Mouse (Mus musculus) CH12.LX (cell line): ENCODE measurements at regions not wholly inside any gene's neighbourhood (a gene's known extent, or its start where the extent isn't known, plus 50 kb on each side); places are given as distances from the start of the nearest gene placed in this dataset.

ENCODE experiments used
- DNase-seq: peaks from one replicate; pipeline ENCODE4 v3.0.0-alpha.2; 2013; ENCODE audit errors: extremely low read depth
- H3K27ac ChIP-seq: 2 replicates; pipeline ENCODE4 v1.5.1; 2012; ENCODE audit warnings: low read depth, mild to moderate bottlenecking, control low read depth, moderate library complexity; ENCODE audit not compliant: insufficient read depth
- H3K27me3 ChIP-seq: replicated peaks from 2 replicates; pipeline ENCODE3; 2012; ENCODE audit warnings: inconsistent platforms
- H3K36me3 ChIP-seq, 2 experiments: replicated peaks in 1 of 2; 2 replicates each; pipeline versions ENCODE3 to v1.6.1; 2012; ENCODE audit warnings: inconsistent platforms in 1 of 2, low read length in 1 of 2, mild to moderate bottlenecking in 1 of 2, mixed read lengths in 1 of 2, moderate library complexity in 1 of 2; ENCODE audit not compliant: control insufficient read depth in 1 of 2, insufficient read depth in 1 of 2
- H3K4me1 ChIP-seq, 2 experiments: 2 replicates each; pipeline ENCODE4 v1.6.1; 2012; ENCODE audit warnings: inconsistent platforms in 1 of 2, moderate library complexity in 1 of 2; ENCODE audit not compliant: insufficient read depth in 2 of 2, control insufficient read depth in 1 of 2
- H3K4me2 ChIP-seq: 2 replicates; pipeline ENCODE4 v1.6.1; 2012; ENCODE audit warnings: low read depth, mild to moderate bottlenecking, control low read depth; ENCODE audit not compliant: poor library complexity, insufficient read depth, severe bottlenecking
- H3K4me3 ChIP-seq, 3 experiments: fragments of 150-350 bp in 1 of 3; sonication (generic) in 1 of 3; replicated peaks in 1 of 3; 2 replicates each; pipeline versions ENCODE3 to v1.5.1; 2011 to 2012; ENCODE audit warnings: low read depth in 2 of 3, low read length in 2 of 3, mild to moderate bottlenecking in 2 of 3, moderate library complexity in 2 of 3, control low read depth in 1 of 3, improper control_type of control experiment in 1 of 3, inconsistent platforms in 1 of 3, mixed read lengths in 1 of 3; ENCODE audit not compliant: poor library complexity in 1 of 3
- H3K79me2 ChIP-seq: replicated peaks from 2 replicates; pipeline ENCODE4 v1.6.1; 2012; ENCODE audit warnings: mild to moderate bottlenecking, moderate library complexity; ENCODE audit not compliant: control insufficient read depth, poor library complexity, insufficient read depth, severe bottlenecking; ENCODE audit errors: extremely low read depth
- H3K9ac ChIP-seq: 2 replicates; pipeline ENCODE4 v1.6.1; 2012; ENCODE audit warnings: low read depth, mild to moderate bottlenecking, control low read depth, moderate library complexity; ENCODE audit not compliant: insufficient read depth
- H3K9me3 ChIP-seq: replicated peaks from 2 replicates; pipeline ENCODE3; 2012; ENCODE audit warnings: low read length, inconsistent platforms, mixed read lengths
- CTCF ChIP-seq, 2 experiments: IDR thresholded peaks in 1 of 2; conservative IDR thresholded peaks in 1 of 2; 2 replicates each; pipeline ENCODE4 v1.5.1; 2011 to 2012; ENCODE audit warnings: low read depth in 2 of 2, low read length in 2 of 2, improper control_type of control experiment in 1 of 2, inconsistent platforms in 1 of 2, mild to moderate bottlenecking in 1 of 2, moderate library complexity in 1 of 2
- E2F4 ChIP-seq: IDR thresholded peaks from 2 replicates; pipeline ENCODE4 v1.6.1; 2011; ENCODE audit warnings: low read depth, low read length, improper control_type of control experiment; ENCODE audit not compliant: insufficient replicate concordance
- ELF1 ChIP-seq: IDR thresholded peaks from 2 replicates; pipeline ENCODE4 v1.6.1; 2014; ENCODE audit warnings: low read depth, mild to moderate bottlenecking, inconsistent platforms, low read length, improper control_type of control experiment
- ETS1 ChIP-seq: conservative IDR thresholded peaks from 2 replicates; pipeline ENCODE4 v1.6.1; 2012; ENCODE audit warnings: low read depth, mild to moderate bottlenecking, inconsistent platforms, low read length, improper control_type of control experiment, moderate library complexity
- GABPA ChIP-seq: IDR thresholded peaks from 2 replicates; pipeline ENCODE4 v1.6.1; 2012; ENCODE audit warnings: low read depth, low read length, improper control_type of control experiment, inconsistent platforms; ENCODE audit not compliant: insufficient replicate concordance
- HCFC1 ChIP-seq: IDR thresholded peaks from 2 replicates; pipeline ENCODE4 v1.6.1; 2012; ENCODE audit warnings: low read depth, mild to moderate bottlenecking, inconsistent platforms, low read length, improper control_type of control experiment
- JUN ChIP-seq: IDR thresholded peaks from 2 replicates; pipeline ENCODE4 v1.6.1; 2011; ENCODE audit warnings: low read depth, mild to moderate bottlenecking, low read length, improper control_type of control experiment, moderate library complexity; ENCODE audit not compliant: insufficient read depth
- JUND ChIP-seq: conservative IDR thresholded peaks from 2 replicates; pipeline ENCODE4 v1.6.1; 2011; ENCODE audit warnings: low read depth, low read length, improper control_type of control experiment
- MAFK ChIP-seq: IDR thresholded peaks from 2 replicates; pipeline ENCODE4 v1.6.1; 2011; ENCODE audit warnings: low read length, improper control_type of control experiment; ENCODE audit not compliant: insufficient replicate concordance
- MAZ ChIP-seq: IDR thresholded peaks from 2 replicates; pipeline ENCODE4 v1.6.1; 2012; ENCODE audit warnings: low read depth, mild to moderate bottlenecking, inconsistent platforms, low read length, improper control_type of control experiment, moderate library complexity
- MXI1 ChIP-seq: IDR thresholded peaks from 2 replicates; pipeline ENCODE4 v1.6.1; 2011; ENCODE audit warnings: mild to moderate bottlenecking, low read depth, low read length, improper control_type of control experiment
- MYC ChIP-seq: IDR thresholded peaks from 2 replicates; pipeline ENCODE4 v1.6.1; 2011; ENCODE audit warnings: low read depth, mild to moderate bottlenecking, improper control_type of control experiment, low read length
- POLR2AphosphoS2 ChIP-seq: IDR thresholded peaks from 2 replicates; pipeline ENCODE4 v1.6.1; 2011; ENCODE audit warnings: low read depth, low read length, improper control_type of control experiment
- SIN3A ChIP-seq: IDR thresholded peaks from 2 replicates; pipeline ENCODE4 v1.6.1; 2012; ENCODE audit warnings: low read length, improper control_type of control experiment, inconsistent platforms
- TCF12 ChIP-seq: IDR thresholded peaks from 2 replicates; pipeline ENCODE4 v1.6.1; 2014; ENCODE audit warnings: low read depth, mild to moderate bottlenecking, inconsistent platforms, low read length, improper control_type of control experiment
- USF2 ChIP-seq: conservative IDR thresholded peaks from 2 replicates; pipeline ENCODE4 v1.6.1; 2011; ENCODE audit warnings: low read depth, low read length, improper control_type of control experiment
- dilution Hi-C: fragments of 300-500 bp; cut with MboI; formaldehyde crosslinking; loops from 2 replicates; pipeline ENCODE4 v1.14.3; 2020; ENCODE audit warnings: low sequenced_read_pairs; ENCODE audit not compliant: extremely low pct_unique_long_range_greater_than_20kb, extremely low pct_ligation_motif_present
- in situ Hi-C: fragments of 300-500 bp; cut with MboI; formaldehyde crosslinking; loops from 3 replicates; pipeline ENCODE4 v1.14.3; 2019; ENCODE audit warnings: low sequenced_read_pairs, low pct_ligation_motif_present, low pct_unique_long_range_greater_than_20kb, mixed read lengths

DNA sequence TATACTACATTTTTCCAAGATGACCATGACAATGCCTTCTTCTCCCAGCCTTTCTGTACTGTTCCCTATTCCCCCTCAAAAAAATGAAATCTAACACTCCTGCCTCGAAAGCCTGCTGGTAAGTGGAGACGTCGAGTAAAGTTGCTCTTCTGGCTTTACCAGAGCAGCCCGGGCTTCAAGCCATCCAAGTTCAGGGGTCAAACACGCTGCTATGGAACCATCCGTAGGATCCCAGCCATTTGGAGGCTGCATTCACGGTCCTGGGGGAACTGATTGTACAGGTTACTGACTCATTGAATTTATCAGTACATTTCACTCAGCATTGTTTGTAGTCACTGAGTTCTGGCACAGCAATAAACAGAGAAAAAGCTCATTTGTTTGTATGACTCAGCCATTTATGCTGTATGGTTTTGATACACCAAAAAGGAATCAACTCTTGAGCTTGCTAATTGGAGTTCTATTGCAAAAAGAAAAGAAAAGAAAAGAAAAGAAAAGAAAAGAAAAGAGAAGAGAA, 128.2 kb downstream of the Nedd1 start:
- Histone ChIP-seq H3K27ac (no peak overlapping the region), H3K4me3 (no peak overlapping the region)
- in situ Hi-C loops = no loop called here
- TF ChIP-seq MAZ = no peak
- TF ChIP-seq USF2 = no peak
- no peak for TF ChIP-seq JUN
- TF ChIP-seq MYC = no peak
- TF ChIP-seq POLR2AphosphoS2 = no peak
- no peak for TF ChIP-seq JUND
- no peak for TF ChIP-seq MAFK
- TF ChIP-seq MXI1 = no peak
- TF ChIP-seq HCFC1 = no peak
- no peak for TF ChIP-seq E2F4
- no peak for TF ChIP-seq SIN3A
- TF ChIP-seq ELF1 = no peak
- no peak for TF ChIP-seq TCF12
- TF ChIP-seq GABPA = no peak
- TF ChIP-seq, all 38 proteins: peak for 0
- Histone ChIP-seq H3K9ac (no peak overlapping the region), H3K27me3 (no peaks in the 10 kb centered on the region), H3K4me2 (no peak overlapping the region), H3K9me3 (no peaks in the 10 kb centered on the region), H3K36me3 (no peaks in the 10 kb centered on the region), H3K79me2 (no peaks in the 10 kb centered on the region), H3K4me1 (peaks cover 4 to 24% of the 10 kb centered on the region in 2 experiments)
- dilution Hi-C loops = no loop called here
- DNase-seq = no peak

GRCm38 (mm10) chr10:92578872-92579271, 143.3 kb downstream of the Nedd1 start:
- dilution Hi-C loops = no loop called here
- Histone ChIP-seq H3K4me1 (no peaks in the 10 kb centered on the region), H3K9me3 (no peaks in the 10 kb centered on the region), H3K27ac (no peak overlapping the region)
- no peak for TF ChIP-seq CTCF (conservative IDR thresholded peaks at IDR 0.05 in 1 of 2, IDR thresholded peaks at IDR 0.05 in 1 of 2; ENCODE audit: low read depth in 2 of 2, low read length in 2 of 2)
- TF ChIP-seq MXI1 = no peak
- TF ChIP-seq E2F4 = no peak
- TF ChIP-seq ETS1 = no peak
- TF ChIP-seq, all 38 proteins: peak for 0
- Histone ChIP-seq H3K4me2 (no peak overlapping the region), H3K79me2 (no peaks in the 10 kb centered on the region), H3K9ac (no peak overlapping the region), H3K27me3 (no peaks in the 10 kb centered on the region), H3K36me3 (no peaks in the 10 kb centered on the region), H3K4me3 (no peak overlapping the region)
- no peak for DNase-seq
- in situ Hi-C loops = no loop called here
